Mouse (Mus musculus) MEL (cell line): ENCODE results near the gene Gm49369. TPM values are rescaled to one million over a fixed set of nuclear protein-coding genes. Genes with fewer than 3 reads are reported as not detected.

Experiments used
- DNase-seq: peaks from one replicate; pipeline ENCODE4 v3.0.0; 2011; ENCODE audit warnings: low read depth, low spot score
- H3K27ac ChIP-seq: 2 replicates; pipeline ENCODE4 v1.5.1; 2012; ENCODE audit warnings: low read depth, mild to moderate bottlenecking, control low read depth, low read length, moderate library complexity; ENCODE audit not compliant: control insufficient read depth
- H3K27me3 ChIP-seq, 2 experiments: fragments of 150-350 bp in 1 of 2; sonication (generic) in 1 of 2; 2 replicates each; pipeline ENCODE4 v1.6.1; 2012; ENCODE audit warnings: low read length in 2 of 2, mild to moderate bottlenecking in 2 of 2, improper control_type of control experiment in 1 of 2, moderate library complexity in 1 of 2; ENCODE audit not compliant: insufficient read depth in 2 of 2, control insufficient read depth in 1 of 2
- H3K36me3 ChIP-seq, 2 experiments: 2 replicates each; pipeline ENCODE4 v1.6.1; 2012 to 2014; ENCODE audit warnings: low read length in 2 of 2, improper control_type of control experiment in 1 of 2, inconsistent platforms in 1 of 2, mild to moderate bottlenecking in 1 of 2; ENCODE audit not compliant: insufficient read depth in 2 of 2, control insufficient read depth in 1 of 2
- H3K4me1 ChIP-seq, 2 experiments: fragments of 150-350 bp in 1 of 2; sonication (generic) in 1 of 2; 2 replicates each; pipeline ENCODE4 v1.6.1; 2012; ENCODE audit warnings: low read length in 2 of 2, improper control_type of control experiment in 1 of 2, mild to moderate bottlenecking in 1 of 2; ENCODE audit not compliant: insufficient read depth in 2 of 2, control insufficient read depth in 1 of 2
- H3K4me3 ChIP-seq, 2 experiments: fragments of 150-350 bp in 1 of 2; sonication (generic) in 1 of 2; 2 replicates each; pipeline ENCODE4 v1.5.1; 2012; ENCODE audit warnings: low read depth in 2 of 2, low read length in 2 of 2, mild to moderate bottlenecking in 2 of 2, moderate library complexity in 2 of 2, control low read depth in 1 of 2, improper control_type of control experiment in 1 of 2; ENCODE audit not compliant: control insufficient read depth in 1 of 2, insufficient read depth in 1 of 2
- H3K79me2 ChIP-seq: 2 replicates; pipeline ENCODE4 v1.6.1; 2012; ENCODE audit warnings: mild to moderate bottlenecking, low read length, moderate library complexity; ENCODE audit not compliant: control insufficient read depth, poor library complexity, insufficient read depth
- H3K9ac ChIP-seq: 2 replicates; pipeline ENCODE4 v1.6.1; 2012; ENCODE audit warnings: low read depth, mild to moderate bottlenecking, control low read depth, low read length, moderate library complexity; ENCODE audit not compliant: control insufficient read depth, poor library complexity, severe bottlenecking
- H3K9me3 ChIP-seq: fragments of 150-350 bp; sonication (generic); replicated peaks from 2 replicates; pipeline ENCODE4 v1.6.1; 2012; ENCODE audit warnings: mild to moderate bottlenecking, low read length, improper control_type of control experiment, moderate library complexity; ENCODE audit not compliant: insufficient read depth
- CHD1 ChIP-seq: IDR thresholded peaks from 2 replicates; pipeline ENCODE4 v1.6.1; 2012; ENCODE audit warnings: low read depth, mild to moderate bottlenecking, inconsistent platforms, low read length, improper control_type of control experiment
- E2F4 ChIP-seq: IDR thresholded peaks from 2 replicates; pipeline ENCODE4 v1.6.1; 2011; ENCODE audit warnings: low read depth, low read length, improper control_type of control experiment, borderline replicate concordance
- ELF1 ChIP-seq: IDR thresholded peaks from 2 replicates; pipeline ENCODE4 v1.6.1; 2014; ENCODE audit warnings: low read depth, mild to moderate bottlenecking, inconsistent platforms, low read length, improper control_type of control experiment, moderate library complexity
- EP300 ChIP-seq, 2 experiments: IDR thresholded peaks; 2 replicates each; pipeline ENCODE4 v1.6.1; 2011; ENCODE audit warnings: improper control_type of control experiment in 2 of 2, low read length in 2 of 2, low read depth in 1 of 2, mild to moderate bottlenecking in 1 of 2
- GATA1 ChIP-seq: IDR thresholded peaks from 2 replicates; pipeline ENCODE4 v1.6.1; 2011; ENCODE audit warnings: low read depth, low read length, improper control_type of control experiment
- KAT2A ChIP-seq: conservative IDR thresholded peaks from 2 replicates; pipeline ENCODE4 v1.6.1; 2012; ENCODE audit warnings: low read depth, low read length, improper control_type of control experiment, inconsistent platforms
- MAFK ChIP-seq: IDR thresholded peaks from 2 replicates; pipeline ENCODE4 v1.6.1; 2011; ENCODE audit warnings: low read depth, mild to moderate bottlenecking, low read length, improper control_type of control experiment, borderline replicate concordance
- MAZ ChIP-seq: IDR thresholded peaks from 2 replicates; pipeline ENCODE4 v1.6.1; 2012; ENCODE audit warnings: low read depth, mild to moderate bottlenecking, inconsistent platforms, low read length, improper control_type of control experiment
- MYB ChIP-seq: IDR thresholded peaks from 2 replicates; pipeline ENCODE4 v1.6.1; 2011; ENCODE audit warnings: mild to moderate bottlenecking, low read depth, low read length, improper control_type of control experiment
- POLR2A ChIP-seq, 2 experiments: IDR thresholded peaks; 2 replicates each; pipeline ENCODE4 v1.6.1; 2011 to 2012; ENCODE audit warnings: low read length in 2 of 2, mild to moderate bottlenecking in 2 of 2, control low read depth in 1 of 2, improper control_type of control experiment in 1 of 2, low read depth in 1 of 2, moderate library complexity in 1 of 2; ENCODE audit not compliant: control insufficient read depth in 1 of 2, insufficient read depth in 1 of 2, poor library complexity in 1 of 2
- RAD21 ChIP-seq: IDR thresholded peaks from 2 replicates; pipeline ENCODE4 v1.6.1; 2011; ENCODE audit warnings: mild to moderate bottlenecking, low read depth, low read length, improper control_type of control experiment
- RCOR1 ChIP-seq: IDR thresholded peaks from 2 replicates; pipeline ENCODE4 v1.6.1; 2012; ENCODE audit warnings: low read depth, mild to moderate bottlenecking, inconsistent platforms, low read length, improper control_type of control experiment
- SIN3A ChIP-seq: IDR thresholded peaks from 2 replicates; pipeline ENCODE4 v1.6.1; 2012; ENCODE audit warnings: low read length, improper control_type of control experiment, inconsistent platforms
- SMC3 ChIP-seq: IDR thresholded peaks from 2 replicates; pipeline ENCODE4 v1.6.1; 2011; ENCODE audit warnings: low read depth, low read length, improper control_type of control experiment
- TBP ChIP-seq: IDR thresholded peaks from 2 replicates; pipeline ENCODE4 v1.8.0; 2011; ENCODE audit warnings: low read depth, low read length, improper control_type of control experiment
- TCF12 ChIP-seq: IDR thresholded peaks from 2 replicates; pipeline ENCODE4 v1.6.1; 2014; ENCODE audit warnings: low read depth, mild to moderate bottlenecking, inconsistent platforms, low read length, improper control_type of control experiment, moderate library complexity
- USF2 ChIP-seq, 2 experiments: IDR thresholded peaks; 2 replicates each; pipeline ENCODE4 v1.6.1; 2011 to 2012; ENCODE audit warnings: improper control_type of control experiment in 2 of 2, low read length in 2 of 2, borderline replicate concordance in 1 of 2, inconsistent platforms in 1 of 2, low read depth in 1 of 2, mild to moderate bottlenecking in 1 of 2; ENCODE audit not compliant: insufficient read depth in 1 of 2
- ZC3H11A ChIP-seq: IDR thresholded peaks from 2 replicates; pipeline ENCODE4 v1.6.1; 2012; ENCODE audit warnings: low read depth, mild to moderate bottlenecking, inconsistent platforms, low read length, improper control_type of control experiment
- ZKSCAN1 ChIP-seq: IDR thresholded peaks from 2 replicates; pipeline ENCODE4 v1.6.1; 2012; ENCODE audit warnings: low read depth, mild to moderate bottlenecking, inconsistent platforms, low read length, improper control_type of control experiment, moderate library complexity
- ZNF384 ChIP-seq: IDR thresholded peaks from 2 replicates; pipeline ENCODE4 v1.6.1; 2012; ENCODE audit warnings: low read depth, mild to moderate bottlenecking, inconsistent platforms, low read length, improper control_type of control experiment
- polyA plus RNA-seq, 2 experiments: library from polyadenylated mRNA; stranded (reverse) in 1 of 2; unstranded in 1 of 2; fragments of >175 nt in 1 of 2; fragments of >200 nt in 1 of 2; gene quantifications; 2 replicates each; pipeline versions ENCODE4 v1.2.1 to v1.2.4; 2012; ENCODE audit warnings: low replicate concordance in 2 of 2, low read depth in 1 of 2; ENCODE audit not compliant: insufficient read length in 2 of 2, insufficient read depth in 1 of 2, missing spikeins in 1 of 2
- total RNA-seq: library from RNA; depleted of rRNA; stranded (reverse); fragments of 300-350 nt; gene quantifications from 2 replicates; pipeline ENCODE4 v1.2.3, GENCODE M21; 2012

Gene Gm49369
- total and polyA plus RNA-seq, 3 experiments, result 3.2 to 15.2 TPM; not detected in 1

GRCm38 (mm10) chr7:142377233-142377925, 5.1 kb downstream of the Gm49369 start (continued):
- TF ChIP-seq ZNF384 (0 out of 2 replicates have a peak, but pooled peaks have one; percentile 28), E2F4 (no peak), TBP (peak; percentile 39; the same call in 1 of the 2 replicates), RAD21 (no peak), MYB (peak; percentile 67; the same call in 1 of the 2 replicates), TCF12 (peak; percentile 100)

DNA sequence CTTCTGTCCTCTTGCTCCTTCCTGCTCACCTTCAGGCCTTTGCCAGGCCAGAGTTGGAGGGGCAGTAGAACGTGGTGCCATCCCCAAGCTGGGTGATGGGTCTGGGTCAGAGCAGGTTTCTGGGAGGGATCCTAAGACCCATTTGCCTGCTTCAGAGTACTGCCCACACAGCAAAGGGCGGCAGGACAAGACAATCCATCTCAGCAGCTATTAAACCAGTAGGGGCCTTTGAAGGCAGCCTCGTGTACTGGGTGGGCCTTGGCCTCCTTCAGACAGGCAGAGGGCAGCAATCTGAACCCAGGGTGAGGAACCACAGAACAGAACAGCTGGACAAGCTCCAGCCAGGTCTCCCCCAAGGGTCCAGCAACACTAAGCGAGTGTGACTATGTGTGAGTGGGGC, 6.4 kb downstream of the Gm49369 start:
- no peak overlapping the region for H3K9ac ChIP-seq
- no peaks in the 10 kb centered on the region for H3K9me3 ChIP-seq
- H3K4me3 ChIP-seq, result no peak overlapping the region
- H3K36me3 ChIP-seq, result peaks cover 5 to 19% of the 10 kb centered on the region in 2 experiments
- no peak for DNase-seq
- H3K79me2 ChIP-seq, result no peaks in the 10 kb centered on the region
- no peaks in the 10 kb centered on the region for H3K27me3 ChIP-seq
- H3K4me1 ChIP-seq, result peaks cover 9 to 22% of the 10 kb centered on the region in 2 experiments
- TF ChIP-seq CHD1, result no peak
- no peak for TF ChIP-seq ZNF384
- H3K27ac ChIP-seq, result no peak overlapping the region

DNA sequence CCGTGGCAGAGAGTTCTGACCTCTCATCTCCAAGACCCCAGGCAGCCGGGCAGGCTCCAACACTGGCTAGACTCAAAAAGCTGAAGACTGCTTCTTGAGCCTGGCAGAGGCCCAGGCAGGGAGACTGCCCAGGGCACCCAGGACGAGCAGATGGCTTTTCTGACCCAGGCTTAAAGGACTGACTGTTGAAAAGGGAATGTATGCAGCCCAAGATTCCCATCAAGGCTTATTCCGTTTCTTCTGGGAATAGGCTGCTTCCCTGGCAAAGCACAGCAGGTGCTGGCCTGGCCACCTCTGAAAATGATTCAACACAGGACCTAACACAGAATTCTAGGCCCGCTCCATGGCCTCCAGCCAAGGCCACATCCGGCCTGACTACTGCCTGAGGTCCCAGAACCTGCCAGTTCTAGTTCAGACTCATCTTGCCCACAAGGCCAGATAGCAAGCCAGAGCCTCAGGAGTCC, 7.2 kb downstream of the Gm49369 start:
- Histone ChIP-seq H3K9me3 (no peaks in the 10 kb centered on the region), H3K4me3 (no peak overlapping the region), H3K9ac (no peak overlapping the region), H3K4me1 (peaks cover 9 to 22% of the 10 kb centered on the region in 2 experiments), H3K79me2 (no peaks in the 10 kb centered on the region), H3K27me3 (no peaks in the 10 kb centered on the region), H3K27ac (no peak overlapping the region), H3K36me3 (peaks cover 3 to 19% of the 10 kb centered on the region in 2 experiments; a peak in 3 of 4 replicates)
- no peak for DNase-seq
- no peak for TF ChIP-seq GATA1
- no peak for TF ChIP-seq POLR2A (IDR thresholded peaks at IDR 0.05; ENCODE audit: control insufficient read depth in 1 of 2, insufficient read depth in 1 of 2, low read depth in 1 of 2, low read length in 2 of 2, poor library complexity in 1 of 2)
- no peak for TF ChIP-seq RCOR1
- TF ChIP-seq TBP, result no peak
- no peak for TF ChIP-seq USF2 (IDR thresholded peaks at IDR 0.05; ENCODE audit: borderline replicate concordance in 1 of 2, insufficient read depth in 1 of 2, low read depth in 1 of 2, low read length in 2 of 2)
- TF ChIP-seq ELF1, result no peak
- TF ChIP-seq EP300 (IDR thresholded peaks at IDR 0.05; ENCODE audit: low read depth in 1 of 2, low read length in 2 of 2), result no peak
- no peak for TF ChIP-seq SIN3A
- no peak for TF ChIP-seq ZC3H11A
- no peak for TF ChIP-seq E2F4
- TF ChIP-seq SMC3, result no peak
- TF ChIP-seq ZKSCAN1, result no peak
- TF ChIP-seq MAFK, result no peak
- no peak for TF ChIP-seq KAT2A
- TF ChIP-seq MAZ, result no peak
